Mouse (Mus musculus) thymus, adult 18-20 months (tissue): ENCODE measurements at regions not wholly inside any gene's neighbourhood (a gene's known extent, or its start where the extent isn't known, plus 50 kb on each side); places are given as distances from the start of the nearest gene placed in this dataset.
"Not testable (repeated sequence)": the region's sequence is repeated elsewhere in the genome, so short reads cannot be mapped to it uniquely, and the experiment has no call there.

ENCODE experiments used
- DNase-seq, 2 experiments: peaks; one replicate each; pipeline ENCODE4 v3.0.0; 2022; ENCODE audit warnings: mixed read lengths in 2 of 2

DNA sequence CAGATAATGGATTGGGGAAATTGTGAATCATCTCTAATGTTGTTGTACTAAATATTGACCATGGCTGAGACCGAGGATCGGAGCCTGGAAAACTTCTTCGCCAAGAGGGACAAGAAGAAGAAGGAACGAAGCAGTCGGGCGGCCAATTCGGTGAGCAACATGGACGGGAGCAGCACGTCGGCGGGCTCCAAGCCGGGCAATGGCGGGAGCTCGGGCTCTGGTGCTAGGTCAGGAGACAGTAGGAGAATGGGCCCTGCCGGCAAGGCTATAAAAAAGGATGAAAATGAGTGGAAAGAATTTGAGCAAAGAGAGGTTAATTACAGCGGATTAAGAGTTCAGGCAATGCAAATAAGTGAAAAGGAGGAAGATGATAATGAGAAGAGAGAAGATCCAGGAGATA, 55.0 kb upstream of the Zfp990 start:
- DNase-seq: not testable (repeated sequence)

DNA sequence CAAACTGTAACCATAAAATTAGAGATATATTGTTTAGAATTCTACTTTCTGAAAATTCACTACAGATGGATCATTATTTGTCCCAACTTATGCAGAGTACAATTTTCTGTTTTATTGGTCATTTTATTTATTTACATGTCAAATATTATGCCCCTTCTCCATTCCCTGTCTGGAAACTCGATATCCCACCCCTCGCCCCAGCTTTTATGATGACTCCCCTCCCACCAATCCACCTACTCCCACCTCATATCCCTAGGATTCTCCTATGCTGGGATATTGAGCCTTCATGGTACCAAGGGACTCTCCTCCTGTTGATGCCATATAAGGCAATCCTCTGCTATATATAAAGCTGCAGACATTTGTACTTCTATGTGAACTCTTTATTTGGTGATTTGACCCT, 62.0 kb upstream of the Zfp990 start:
- no peak for DNase-seq

DNA sequence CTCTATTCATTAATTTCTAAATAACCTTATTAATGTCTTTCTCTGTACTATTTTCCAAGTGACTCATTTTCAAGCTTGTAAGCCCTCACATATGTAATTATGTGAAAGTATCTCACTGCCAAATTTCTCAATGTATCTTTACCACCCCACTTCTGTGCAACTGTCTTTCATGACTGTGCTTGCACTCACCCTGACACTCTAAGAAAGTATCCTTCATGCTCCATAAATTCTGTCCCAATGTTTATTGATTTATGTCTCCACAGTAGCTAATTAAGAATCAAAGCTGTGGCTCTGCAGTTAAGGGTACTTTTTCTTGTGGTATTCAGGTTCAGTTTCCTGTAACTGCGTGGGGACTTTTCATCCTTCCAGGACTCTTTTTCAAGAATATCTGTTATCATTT, 73.8 kb upstream of the Zfp990 start:
- not testable (repeated sequence) for DNase-seq

DNA sequence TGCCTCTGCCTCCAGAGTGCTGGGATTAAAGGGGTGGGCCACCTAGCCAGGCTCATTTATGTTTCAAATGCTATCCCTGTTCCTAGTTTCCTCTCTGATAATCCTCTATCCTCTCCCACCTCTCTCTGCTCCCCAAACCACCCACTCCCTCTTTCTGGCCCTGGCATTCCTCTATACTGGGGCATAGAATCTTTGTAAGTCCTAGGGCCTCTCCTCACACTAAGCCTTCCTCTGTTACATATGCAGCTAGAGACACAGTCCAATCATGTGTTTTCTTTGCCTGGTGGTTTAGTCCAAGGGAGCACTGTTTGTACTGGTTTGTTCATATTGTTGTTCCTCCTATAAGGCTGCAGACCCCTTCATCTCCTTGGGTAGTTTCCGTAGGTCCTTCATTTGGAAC, 76.0 kb upstream of the Zfp990 start:
- DNase-seq: no peak

DNA sequence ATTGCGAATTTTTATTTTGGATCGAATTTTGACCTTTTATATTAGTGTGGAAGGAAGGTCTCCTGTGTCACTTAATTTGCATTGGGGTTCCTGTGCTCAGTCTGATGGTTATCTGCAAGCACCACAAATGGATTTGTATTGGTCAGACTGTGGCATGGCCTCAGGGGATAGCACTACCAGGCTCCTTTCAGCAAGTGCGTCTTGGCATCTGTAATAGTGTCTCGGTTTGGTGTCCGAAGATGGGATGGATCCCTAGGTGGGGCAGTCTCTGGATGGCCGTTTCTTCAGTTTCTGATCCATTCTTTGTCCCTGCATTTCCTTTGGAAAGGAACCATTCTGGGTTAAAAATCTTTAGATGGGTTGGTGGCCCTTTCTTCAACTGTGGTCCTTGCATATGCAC, 76.5 kb upstream of the Zfp990 start:
- DNase-seq: no peak

DNA sequence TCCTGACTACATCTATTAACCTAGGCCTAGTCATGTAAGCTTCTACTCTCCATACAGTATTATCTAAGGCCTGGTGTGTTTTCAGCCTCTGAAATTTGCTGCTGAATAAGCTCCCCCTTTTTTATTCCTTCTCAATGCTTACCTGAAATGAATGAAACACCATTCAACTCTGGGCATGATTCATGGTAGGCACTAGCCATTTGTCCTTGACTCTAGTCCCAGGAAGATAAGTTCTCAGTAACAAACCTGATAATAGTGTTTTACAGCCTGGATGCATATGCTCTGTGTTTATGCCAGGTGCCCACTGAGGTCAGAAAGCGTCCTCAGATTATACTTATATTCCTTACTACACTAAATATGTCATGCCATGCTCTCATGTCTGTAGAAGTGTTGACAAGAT, 77.3 kb upstream of the Zfp990 start:
- DNase-seq: not testable (repeated sequence)

DNA sequence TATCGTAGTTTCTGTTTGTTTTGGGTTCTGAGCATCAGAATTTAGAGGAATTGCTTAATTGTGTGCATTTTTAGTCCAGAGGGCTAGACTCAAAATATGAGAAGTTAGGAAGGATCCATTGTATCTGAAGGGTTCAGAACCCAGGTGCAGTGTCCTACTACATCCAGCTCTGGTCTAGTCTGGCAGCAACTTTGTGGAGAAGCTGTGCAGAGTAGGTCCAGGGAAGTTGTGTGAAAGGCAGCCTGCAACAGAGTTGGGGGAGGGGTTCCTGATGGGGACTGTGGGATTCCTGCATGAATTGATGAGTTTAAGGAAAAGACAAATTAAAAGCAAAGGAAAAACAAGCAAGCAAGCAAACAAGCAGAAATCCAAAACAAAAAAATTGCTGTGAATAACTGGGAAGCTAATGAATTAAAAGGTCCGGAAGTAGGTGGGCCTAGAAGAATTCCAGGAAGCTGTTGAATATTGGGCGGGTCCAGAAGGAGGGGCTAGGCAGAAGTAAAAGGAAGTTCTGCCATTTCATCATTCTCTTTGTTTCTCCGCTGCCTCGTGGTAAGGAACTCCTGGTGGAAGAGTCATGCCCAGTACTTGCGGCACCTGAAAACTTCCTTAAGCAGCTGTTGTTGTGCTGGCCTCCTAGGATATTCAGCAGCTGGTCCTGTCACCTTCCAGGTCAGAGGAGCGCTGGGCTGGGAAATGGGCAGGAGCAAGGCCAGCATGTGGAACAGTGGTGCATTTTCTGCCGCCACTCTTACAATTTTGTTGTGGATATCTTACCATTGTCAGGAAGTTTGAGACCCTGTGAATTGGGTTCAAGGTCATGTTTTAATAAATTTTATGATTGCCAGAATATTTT, 78.4 kb upstream of the Zfp990 start:
- no peak for DNase-seq

DNA sequence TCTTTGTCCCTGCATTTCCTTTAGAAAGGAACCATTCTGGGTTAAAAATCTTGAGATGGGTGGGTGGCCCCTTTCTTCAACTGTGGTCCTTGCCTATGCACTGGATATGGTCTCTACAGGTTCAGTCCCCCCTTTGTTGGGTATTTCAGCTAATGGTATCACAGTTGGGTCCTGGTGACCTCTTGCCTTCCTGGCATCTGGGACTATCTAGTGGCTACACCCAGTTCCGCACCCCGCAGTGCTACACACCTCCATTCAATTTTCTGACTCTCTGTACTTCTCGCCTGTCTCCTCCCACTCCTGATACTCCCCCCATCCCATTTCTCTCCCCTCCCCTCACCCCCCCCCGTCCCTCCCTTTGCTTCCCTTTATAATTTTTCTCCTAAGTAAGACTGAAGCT, 92.7 kb upstream of the Zfp990 start:
- not testable (repeated sequence) for DNase-seq

DNA sequence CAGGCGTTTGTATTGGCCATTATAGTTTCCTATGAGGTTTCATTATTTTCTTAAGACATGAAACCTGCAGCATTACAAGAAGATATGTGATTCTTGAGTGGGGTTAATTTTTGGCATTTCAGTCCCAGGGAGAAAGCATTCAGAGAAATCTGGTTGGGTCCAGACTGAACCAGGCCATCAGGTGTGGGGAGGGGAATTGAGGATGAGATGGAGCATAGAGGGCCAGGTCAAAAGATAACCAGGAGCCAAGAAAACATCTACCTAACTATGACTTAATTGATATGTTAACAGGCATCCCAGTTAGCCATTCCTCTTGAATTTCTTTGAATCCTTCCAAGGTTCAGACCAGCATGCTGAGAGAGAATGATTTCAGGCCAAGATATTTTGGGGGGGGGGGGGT, 96.2 kb upstream of the Tnfrsf8 start:
- DNase-seq: no peak

DNA sequence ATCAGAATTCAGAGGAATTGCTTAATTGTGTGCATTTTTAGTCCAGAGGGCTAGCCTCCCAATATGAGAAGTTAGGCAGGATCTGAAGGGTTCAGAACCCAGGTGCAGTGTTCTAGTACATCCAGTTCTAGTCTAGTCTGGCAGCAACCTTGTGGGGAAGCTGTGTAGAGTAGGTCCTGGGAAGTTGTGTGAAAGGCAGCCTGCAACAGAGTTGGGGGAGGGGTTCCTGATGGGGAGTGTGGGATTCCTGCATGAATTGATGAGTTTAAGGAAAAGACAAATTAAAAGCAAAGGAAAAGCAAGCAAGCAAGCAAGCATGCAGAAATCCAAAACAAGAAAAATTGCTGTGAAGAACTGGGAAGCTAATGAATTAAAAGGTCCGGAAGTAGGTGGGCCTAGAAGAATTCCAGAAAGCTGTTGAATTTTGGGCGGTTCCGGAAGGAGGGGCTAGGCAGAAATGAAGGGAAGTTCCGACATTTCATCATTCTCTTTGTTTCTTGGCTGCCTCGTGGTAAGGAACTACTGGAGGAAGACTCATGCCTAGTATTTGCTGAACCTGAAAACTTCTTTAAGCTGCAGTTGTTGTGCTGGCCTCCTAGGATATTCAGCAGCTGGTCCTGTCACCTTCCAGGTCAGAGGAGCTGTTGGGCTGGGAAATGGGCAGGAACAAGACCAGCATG, 95.0 kb upstream of the Tnfrsf8 start:
- DNase-seq: no peak

DNA sequence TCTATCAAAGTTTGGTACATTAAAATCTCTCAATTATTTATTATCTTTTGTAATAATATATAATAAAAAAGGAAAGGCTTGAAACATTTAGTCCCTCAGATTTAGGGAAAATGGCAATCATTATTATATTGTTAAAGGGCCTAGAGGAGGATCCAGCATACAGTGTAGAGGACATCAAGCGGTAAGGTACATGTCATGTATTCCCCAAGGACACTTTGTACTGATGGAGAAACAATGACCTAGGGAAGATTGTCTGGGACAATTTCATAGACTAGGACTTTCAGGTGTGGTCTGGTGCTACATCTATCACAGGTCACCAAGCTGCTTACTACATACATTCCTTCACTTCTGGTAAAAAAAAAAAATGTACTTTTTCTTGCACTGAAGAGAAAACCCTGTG, 91.1 kb upstream of the Tnfrsf8 start:
- DNase-seq: not testable (repeated sequence)

DNA sequence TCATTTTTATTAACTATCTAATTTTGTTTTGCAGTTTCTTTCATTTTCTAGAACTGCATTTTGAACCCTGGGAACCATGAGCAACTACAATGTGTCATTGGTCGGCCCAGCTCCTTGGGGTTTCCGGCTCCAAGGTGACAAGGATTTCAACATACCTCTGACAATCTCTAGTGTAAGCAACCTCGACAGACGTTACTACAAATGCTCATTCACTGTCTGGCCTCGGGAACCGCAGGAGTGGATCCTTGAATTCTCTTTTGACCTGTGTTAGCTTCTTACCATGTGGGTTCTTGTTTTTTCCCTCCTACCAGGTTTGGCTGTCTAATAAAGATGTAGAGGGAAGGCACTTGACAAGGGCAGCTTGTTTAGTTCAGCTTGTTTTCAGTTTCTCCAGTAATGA, 89.3 kb upstream of the Tnfrsf8 start:
- not testable (repeated sequence) for DNase-seq

DNA sequence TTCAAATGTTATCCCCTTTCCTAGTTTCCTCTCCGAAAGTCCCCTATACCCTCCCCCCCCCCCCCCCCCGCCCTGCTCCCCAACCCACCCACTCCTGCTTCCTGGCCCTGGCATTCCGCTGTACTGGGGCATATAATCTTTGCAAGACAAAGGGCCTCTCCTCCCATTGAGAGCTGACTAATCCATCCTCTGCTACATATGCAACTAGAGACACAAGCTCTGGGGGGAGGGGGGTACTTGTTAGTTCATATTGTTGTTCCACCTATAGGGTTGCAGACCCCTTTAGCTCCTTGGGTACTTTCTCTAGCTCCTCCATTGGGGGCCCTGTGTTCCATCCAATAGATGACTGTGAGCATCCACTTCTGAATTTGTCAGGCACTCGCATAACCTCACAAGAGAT, 63.9 kb upstream of the Tnfrsf8 start:
- DNase-seq: not testable (repeated sequence)

DNA sequence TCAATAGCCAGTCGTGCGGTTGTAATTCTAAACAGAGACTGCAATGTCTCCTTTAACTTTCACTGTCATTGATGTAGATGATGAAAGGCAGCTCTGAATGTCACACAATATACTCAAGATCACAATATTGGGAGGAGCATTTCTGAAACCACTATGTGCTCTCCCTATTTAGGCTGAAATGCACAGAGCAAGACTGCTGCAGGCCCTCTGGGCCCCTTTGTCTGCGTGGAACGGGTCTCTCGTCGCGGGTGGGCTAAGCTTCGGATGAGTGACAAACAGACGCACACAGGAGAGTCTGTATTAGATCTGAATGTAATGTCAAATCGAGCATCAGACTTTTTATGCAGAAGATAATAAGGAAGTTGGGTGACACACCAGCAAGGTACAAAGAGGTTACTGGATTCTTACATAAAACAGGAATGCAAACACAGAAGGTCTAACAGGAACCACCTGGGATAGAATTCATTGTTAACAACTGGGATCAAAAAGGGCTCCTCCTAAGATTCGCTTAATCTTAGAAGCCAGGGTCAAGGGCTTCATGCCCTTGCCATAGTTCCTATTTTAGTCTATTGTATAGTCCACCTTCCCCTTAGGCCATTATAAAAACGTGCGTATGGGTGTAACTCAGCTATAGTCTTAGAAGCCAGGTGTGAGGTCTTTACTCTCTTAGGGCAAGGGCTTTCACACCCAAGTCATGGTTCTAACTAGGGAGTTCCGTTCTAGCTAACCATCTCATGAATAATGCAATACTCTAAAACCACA, 62.5 kb upstream of the Tnfrsf8 start:
- DNase-seq: not testable (repeated sequence)

DNA sequence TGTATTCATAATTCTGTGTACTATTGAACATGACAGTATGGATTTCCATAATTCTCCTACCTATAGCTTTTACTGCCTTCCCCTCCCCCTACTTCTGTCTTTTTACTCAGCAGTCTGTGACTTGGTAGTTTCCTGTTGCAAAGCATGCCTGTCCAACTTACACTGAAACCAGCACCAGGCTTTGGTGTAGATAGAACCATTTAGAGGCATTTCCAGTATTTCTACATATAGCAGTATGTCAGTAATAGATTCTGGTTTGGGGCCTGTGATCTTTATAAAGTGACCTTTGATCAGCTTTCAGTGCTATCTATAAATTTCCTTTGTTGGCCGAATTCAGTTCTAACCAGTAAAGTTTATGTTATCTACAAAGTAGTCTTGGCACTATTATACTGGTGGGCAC, 54.8 kb upstream of the Tnfrsf8 start:
- no peak for DNase-seq

DNA sequence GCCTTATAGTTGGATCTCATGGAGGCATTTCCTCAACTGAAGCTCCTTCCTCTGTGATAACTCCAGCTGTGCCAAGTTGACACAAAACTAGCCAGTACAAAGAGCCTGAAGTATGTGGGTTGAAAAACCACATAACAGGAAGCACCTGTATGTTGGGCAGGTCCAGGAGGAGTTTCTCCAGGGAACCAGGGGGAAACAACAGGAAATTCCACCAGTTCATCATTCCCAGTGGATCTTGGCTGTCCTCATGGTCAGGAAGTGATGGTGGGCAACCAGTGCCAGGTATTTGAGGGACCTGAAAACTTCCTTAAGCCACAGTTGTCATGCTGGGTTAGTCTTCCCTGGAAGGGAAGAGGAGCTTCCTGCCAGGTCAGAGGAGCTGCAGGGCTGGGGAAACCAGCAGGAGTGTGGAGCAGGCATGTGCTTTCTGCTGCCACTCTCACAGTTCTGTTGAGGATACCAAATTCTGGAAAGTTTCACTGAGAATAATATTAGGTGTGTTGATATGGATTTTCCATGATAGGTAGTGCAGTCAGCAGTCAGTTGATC, 52.4 kb upstream of the Tnfrsf8 start:
- DNase-seq: peak in 1 of 2 experiments; percentile 18

DNA sequence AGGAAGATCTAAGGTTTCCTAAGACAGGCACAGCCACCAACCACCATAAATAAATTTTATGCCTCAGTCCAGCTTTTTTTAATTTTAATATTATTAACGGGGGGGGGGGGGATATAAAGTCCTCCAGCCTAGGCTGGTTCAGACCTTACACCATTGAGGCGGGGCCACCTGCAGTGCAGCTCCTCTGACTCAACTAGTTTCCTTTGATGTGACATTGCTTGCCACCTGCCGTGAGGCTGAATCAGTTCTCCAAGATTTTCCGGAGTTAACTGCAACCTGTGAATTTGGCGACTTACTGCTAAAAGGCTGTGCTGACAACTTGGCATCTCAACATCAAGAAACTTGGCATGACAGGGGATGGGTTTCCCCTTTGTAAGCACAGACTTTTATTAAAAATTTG, 51.3 kb upstream of the Tnfrsf8 start:
- DNase-seq: peak in 1 of 2 experiments; percentile 53

DNA sequence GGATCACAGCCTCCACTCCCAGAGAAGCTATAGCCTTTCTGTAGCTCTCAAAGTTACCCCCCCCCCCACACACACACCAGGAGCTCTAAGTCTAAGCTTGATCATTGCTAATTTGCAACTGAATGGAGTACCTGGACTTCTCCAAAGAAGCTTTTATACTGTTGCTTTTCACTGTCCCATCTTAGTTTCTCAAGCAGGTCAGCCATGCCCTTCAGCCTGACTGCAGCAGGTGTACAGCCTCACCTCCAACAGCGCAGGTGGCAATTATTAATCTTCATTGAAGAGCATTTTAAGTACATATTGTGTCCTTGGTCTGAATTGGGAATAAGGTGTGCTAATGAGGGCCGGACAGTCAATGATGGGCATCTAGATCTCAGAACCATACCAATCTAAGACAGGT, 50.8 kb upstream of the Tnfrsf8 start:
- not testable (repeated sequence) for DNase-seq
